Mouse (Mus musculus) gastrocnemius, postnatal 14 days (tissue): ENCODE results near the gene Uqcc2. TPM values are rescaled to one million over a fixed set of nuclear protein-coding genes. Genes with fewer than 3 reads are reported as not detected.

Source experiments
- DNase-seq: peaks from one replicate; pipeline ENCODE4 v3.0.0; 2021; ENCODE audit warnings: mixed read lengths
- intact Hi-C: fragments of 180-260 bp; cut with DNase I; formaldehyde crosslinking; loops from one replicate; pipeline ENCODE4 v1.15.1; 2025; ENCODE audit warnings: low total_unique reads
- long read RNA-seq, 2 experiments: library from polyadenylated mRNA; stranded (forward); transcript quantifications; one replicate each; pipeline ENCODE4 v2.0.0; 2021
- total RNA-seq, 2 experiments: library from RNA; stranded (reverse); gene quantifications; 2 replicates each; pipeline ENCODE4 v1.2.3; 2021

The Uqcc2 gene
- 100 to 1,000 TPM; 342 TPM for total RNA-seq
- long read RNA-seq, experiment 1, transcript Uqcc2-201 (4 exons, 500 nt), result major isoform, 154 of 157 reads
- long read RNA-seq, experiment 1, partial matches to known transcripts, result 2 of 157 reads
- long read RNA-seq, experiment 1, other reads (novel, unspliced or antisense), result 1 of 157 reads
- long read RNA-seq, experiment 2, transcript Uqcc2-201 (4 exons, 500 nt), result major isoform, 181 of 183 reads
- long read RNA-seq, experiment 2, partial matches to known transcripts, result 1 of 183 reads
- long read RNA-seq, experiment 2, other reads (novel, unspliced or antisense), result 1 of 183 reads

- intact Hi-C loops, result no loop called here
- peak; percentile 98 for DNase-seq
These were observed at the start of gene Uqcc2 for GRCm38 (mm10) chr17:27133551-27134141. Gene Uqcc2, minus strand, starts transcription at chr17:27133916.

GRCm38 (mm10) chr17:27182401-27182800 is 48.7 kb upstream of the Uqcc2 start:
- DNase-seq, result no peak
- intact Hi-C loops, result no loop called here

DNA sequence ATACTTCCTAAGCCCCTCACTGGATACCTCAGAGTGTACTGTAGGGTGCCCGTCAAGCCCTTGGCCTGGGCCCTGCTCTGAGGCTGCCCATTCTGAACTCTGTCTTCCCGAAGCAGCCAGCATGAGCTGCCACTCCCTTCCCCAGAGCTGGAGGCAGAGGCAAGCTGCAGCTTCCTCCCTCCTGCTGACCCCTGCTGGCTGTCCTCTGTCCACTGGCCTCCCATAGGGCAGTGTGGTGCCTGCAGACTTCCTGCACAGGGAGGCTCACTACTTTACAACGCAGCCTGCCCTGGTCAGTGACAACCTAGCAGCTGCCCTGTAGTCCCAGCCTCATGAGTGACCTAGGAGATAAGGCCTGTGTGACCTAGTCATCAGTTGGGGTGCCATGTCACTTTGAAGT is 48.0 kb upstream of the Uqcc2 start:
- intact Hi-C loops, result no loop called here
- peak; percentile 78 for DNase-seq

GRCm38 (mm10) chr17:27179681-27180280 is 46.1 kb upstream of the Uqcc2 start:
- intact Hi-C loops, result no loop called here
- no peak for DNase-seq

DNA sequence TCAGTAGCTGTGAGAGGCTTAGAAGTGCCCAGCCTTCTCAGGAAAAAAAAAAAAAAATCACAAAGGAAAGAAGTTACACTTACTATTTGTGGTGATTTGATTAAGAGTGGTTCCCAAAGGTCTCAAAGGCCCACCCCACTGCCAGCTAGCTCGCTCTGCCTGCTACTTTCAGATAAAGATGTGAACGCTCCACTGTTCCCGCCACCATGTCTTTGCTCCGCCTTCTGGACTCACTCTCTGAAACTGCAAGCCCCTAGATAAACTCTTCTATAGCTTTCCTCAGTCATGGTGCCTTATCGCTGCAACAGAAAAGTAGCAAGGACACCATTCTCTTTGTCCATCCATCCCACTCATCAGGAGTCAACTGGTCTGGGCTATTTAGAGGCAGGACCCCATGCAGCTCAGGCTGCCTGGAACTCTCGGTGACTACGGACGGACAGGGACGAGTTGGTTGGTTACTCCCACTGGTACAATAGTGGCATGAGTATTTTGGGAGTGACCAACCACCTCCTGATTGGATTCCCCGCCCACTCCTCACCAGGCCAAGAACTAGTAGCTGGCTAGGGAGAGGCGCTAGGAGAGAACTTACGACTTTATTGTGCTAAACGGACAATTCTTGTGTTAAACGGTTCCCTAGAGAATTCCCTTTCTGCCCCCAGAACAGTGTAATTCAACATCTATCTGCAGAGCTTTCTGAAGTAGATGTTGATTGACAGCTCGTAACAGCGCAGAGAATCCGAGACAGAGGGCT is 44.9 kb upstream of the Uqcc2 start:
- DNase-seq, result no peak
- intact Hi-C loops, result no loop called here

- no peak for DNase-seq
- intact Hi-C loops, result no loop called here
These were observed 44.3 kb upstream of the Uqcc2 start for GRCm38 (mm10) chr17:27178019-27178418.

DNA sequence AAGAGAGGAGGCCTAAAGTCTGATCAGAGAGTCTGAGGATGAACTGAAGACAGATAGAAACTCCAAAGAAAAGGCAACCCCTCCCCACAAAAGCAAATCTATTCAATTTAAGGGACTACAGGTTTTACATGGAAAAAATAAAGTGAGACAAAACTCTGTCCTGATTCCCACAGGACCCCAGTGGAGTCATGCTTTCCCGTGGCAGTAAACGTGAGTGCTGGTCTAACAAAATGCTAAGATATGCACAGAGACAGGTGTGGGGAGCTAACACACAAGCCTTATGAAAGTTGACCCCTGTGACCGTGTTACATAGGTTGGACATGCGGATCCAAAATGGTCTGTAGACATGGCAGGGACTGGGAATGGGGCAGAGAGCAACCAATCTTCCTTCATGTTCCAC is 43.0 kb upstream of the Uqcc2 start:
- DNase-seq, result no peak
- intact Hi-C loops, result no loop called here

GRCm38 (mm10) chr17:27176287-27176686 is 42.6 kb upstream of the Uqcc2 start:
- no peak for DNase-seq
- intact Hi-C loops, result no loop called here

DNA sequence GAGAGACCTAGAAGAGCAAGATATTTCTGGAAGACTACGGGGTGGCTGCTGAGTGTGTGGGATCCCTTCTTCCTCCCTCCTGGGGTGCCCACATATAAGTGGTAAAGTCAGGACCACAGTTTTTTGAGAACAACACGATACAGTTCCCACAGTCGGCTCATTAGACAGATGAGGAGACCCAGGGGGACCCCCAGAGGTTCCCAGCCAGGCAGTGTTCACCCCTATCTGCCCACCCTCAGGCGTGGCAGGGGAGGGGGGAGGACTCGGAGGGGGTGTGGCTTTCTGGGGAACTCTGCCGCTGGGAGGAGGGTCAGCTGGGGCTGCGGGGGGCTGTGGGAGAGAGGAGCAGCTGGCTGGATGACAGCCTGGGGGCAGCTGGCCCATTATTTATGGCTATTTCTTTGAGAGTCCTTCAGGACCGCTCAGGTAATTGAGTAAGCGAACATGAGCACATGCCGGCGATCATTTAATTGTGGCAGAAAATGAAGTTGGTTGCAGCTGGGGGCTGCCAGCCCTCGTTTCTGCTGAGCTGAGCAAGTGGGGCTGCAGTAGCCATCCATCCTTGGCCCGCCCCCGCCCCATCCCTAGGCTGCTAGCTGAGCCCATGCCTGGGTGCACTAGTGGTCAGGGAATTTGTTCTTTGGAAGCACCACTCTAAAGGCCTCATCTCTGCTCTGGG is 41.6 kb upstream of the Uqcc2 start:
- DNase-seq, result no peak
- intact Hi-C loops, result no loop called here

- no peak for DNase-seq
- intact Hi-C loops, result no loop called here
These were observed 40.0 kb upstream of the Uqcc2 start for GRCm38 (mm10) chr17:27173715-27174114.

DNA sequence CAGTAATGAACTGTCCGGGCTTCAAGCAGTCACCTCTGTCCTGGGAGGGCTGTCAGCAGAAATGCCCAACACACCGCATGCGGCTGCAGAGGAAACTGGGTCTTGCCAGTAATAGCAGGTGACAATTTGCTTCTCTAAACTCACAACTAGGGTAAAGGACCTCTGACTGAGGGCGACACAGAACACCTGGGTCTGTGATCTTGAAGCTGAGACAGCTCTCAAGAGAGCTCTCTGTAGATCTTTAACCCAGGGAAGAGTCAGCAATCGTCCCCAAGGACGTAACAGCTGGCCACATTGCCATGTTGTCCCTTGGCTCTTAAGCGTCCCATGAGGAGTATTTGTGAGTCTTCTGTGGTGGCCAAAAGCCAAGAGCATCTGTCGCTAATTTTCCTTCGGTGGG is 38.7 kb upstream of the Uqcc2 start:
- intact Hi-C loops, result no loop called here
- no peak for DNase-seq

DNA sequence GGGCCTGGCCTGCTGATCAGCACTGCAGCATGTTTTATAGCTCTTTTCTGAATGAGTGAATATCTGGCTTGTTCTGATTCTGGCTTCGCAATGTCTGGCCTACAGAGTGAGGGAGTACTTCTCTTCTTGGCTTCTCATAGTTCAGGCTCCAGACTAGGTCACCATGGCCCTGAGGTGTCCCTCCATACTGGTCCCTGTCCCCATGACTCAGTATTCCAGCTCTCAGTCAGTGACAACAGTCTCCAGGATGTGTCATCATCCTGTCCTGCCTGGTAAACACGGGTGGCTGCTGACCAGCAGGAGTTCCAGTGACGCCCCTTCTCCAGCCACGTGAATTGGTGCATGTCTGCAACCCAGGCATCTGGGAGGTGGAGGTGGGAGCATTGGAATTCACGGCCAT is 37.4 kb upstream of the Uqcc2 start:
- intact Hi-C loops, result no loop called here

GRCm38 (mm10) chr17:27169952-27170695 is 36.4 kb upstream of the Uqcc2 start:
- intact Hi-C loops, result no loop called here
- no peak for DNase-seq

More for the DNA sequence above, 37.4 kb upstream of the Uqcc2 start:
- no peak for DNase-seq

DNA sequence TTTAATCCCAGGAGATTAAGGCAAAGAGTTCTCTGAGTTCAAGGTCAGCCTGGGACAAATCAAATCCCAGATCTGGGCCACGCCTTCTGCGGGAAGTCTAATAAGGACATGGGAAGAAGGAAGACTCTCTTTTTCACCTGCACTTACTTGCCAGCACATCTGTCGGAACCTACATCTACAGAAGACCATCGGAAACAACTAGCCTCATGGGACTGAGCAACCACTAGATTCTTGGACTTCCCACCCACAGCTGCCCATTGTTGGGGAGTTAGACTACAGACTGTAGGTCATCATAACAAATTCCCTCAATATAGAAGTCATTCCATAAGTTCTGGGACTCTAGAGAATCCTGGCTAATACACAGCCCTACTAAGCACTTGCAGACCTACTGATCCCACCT is 34.9 kb upstream of the Uqcc2 start:
- DNase-seq, result no peak
- intact Hi-C loops, result no loop called here

GRCm38 (mm10) chr17:27167545-27167944 is 33.8 kb upstream of the Uqcc2 start, which contains the start of gene Ip6k3:
Gene Ip6k3, minus strand, starts transcription at chr17:27167795.
- intact Hi-C loops, result no loop called here
- peak; percentile 83 for DNase-seq

GRCm38 (mm10) chr17:27166901-27167300 is 33.2 kb upstream of the Uqcc2 start:
- peak; percentile 59 for DNase-seq

GRCm38 (mm10) chr17:27165054-27165773 is 31.5 kb upstream of the Uqcc2 start:
- intact Hi-C loops, result no loop called here

More at GRCm38 (mm10) chr17:27166901-27167300, 33.2 kb upstream of the Uqcc2 start:
- intact Hi-C loops, result no loop called here

GRCm38 (mm10) chr17:27160905-27161304 is 27.2 kb upstream of the Uqcc2 start:
- intact Hi-C loops, result no loop called here
- peak; percentile 89 for DNase-seq

More at GRCm38 (mm10) chr17:27165054-27165773, 31.5 kb upstream of the Uqcc2 start:
- peak; percentile 54 for DNase-seq
